Mouse (Mus musculus): Measurements from ENCODE around the gene Prss29. TPM values are rescaled to one million over a fixed set of nuclear protein-coding genes. Genes with fewer than 3 reads are reported as not detected.

The Prss29 gene
- polyA plus RNA-seq, 1 experiment from 2014 or later = not detected

DNA sequence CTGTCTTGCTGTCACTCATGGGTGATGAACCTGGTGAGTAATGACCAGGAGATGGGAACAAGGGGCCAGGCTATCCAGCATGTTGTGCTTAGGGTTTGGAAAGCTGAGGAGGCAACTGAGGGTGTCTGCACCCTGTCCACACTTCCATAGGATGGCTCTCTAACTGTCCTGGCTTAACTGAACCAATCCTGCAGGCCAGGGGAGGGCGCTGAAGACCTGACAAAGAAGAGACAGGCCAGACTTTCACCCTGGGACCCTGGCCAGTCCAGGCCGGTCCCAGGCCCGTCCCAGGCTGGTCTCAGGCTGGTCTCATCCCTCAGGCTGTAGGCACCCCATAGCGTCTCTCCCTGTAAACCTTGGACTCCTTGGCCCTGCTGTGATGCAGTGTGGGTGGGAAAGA lies 28.0 kb upstream of the Prss29 start:
- 22% methylated on average over 4 of the region's 4 CpGs for WGBS
- no peaks in the 10 kb centered on the region for H3K27me3 ChIP-seq
- no peak overlapping the region for H3K4me3 ChIP-seq
- no peak overlapping the region for H3K4me2 ChIP-seq
- no peaks in the 10 kb centered on the region for H3K4me1 ChIP-seq (replicated peaks)
- H3K27ac ChIP-seq = no peak overlapping the region
- no peak for ATAC-seq (replicated peaks; ENCODE audit: insufficient number of reproducible peaks, insufficient read depth, low FRiP score, low read depth)
- no peaks in the 10 kb centered on the region for H3K9me3 ChIP-seq (replicated peaks)
- no peaks in the 10 kb centered on the region for H3K36me3 ChIP-seq
- no peak overlapping the region for H3K9ac ChIP-seq

DNA sequence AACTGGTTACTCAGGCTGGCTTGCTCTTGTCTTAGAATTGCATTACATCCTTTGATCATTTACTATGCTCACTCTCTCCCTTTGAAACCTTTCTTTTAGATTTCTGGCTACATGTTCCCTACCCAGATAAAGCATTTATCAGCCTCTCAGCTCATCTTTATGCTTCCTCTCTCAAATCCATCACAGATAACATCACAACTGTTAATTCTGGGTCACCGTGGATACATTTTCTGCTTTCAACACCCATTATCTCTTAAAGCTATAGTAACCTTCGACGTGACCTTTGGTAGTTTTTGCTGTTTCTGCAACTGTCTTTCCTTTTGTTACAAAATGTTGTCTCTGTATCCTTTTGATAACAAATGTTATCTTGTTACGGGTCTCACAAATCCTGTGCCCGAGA lies 25.0 kb upstream of the Prss29 start:
- no peaks in the 10 kb centered on the region for H3K4me1 ChIP-seq (replicated peaks)
- H3K4me3 ChIP-seq = no peak overlapping the region
- no peaks in the 10 kb centered on the region for H3K36me3 ChIP-seq
- peaks cover 5% of the 10 kb centered on the region; the same call in 1 of the 2 replicates for H3K27me3 ChIP-seq
- H3K9ac ChIP-seq = no peak overlapping the region
- 41% methylated on average over 5 of the region's 5 CpGs for WGBS
- no peak overlapping the region for H3K4me2 ChIP-seq
- H3K27ac ChIP-seq = no peak overlapping the region
- ATAC-seq (replicated peaks; ENCODE audit: insufficient number of reproducible peaks, insufficient read depth, low FRiP score, low read depth) = no peak
- no peaks in the 10 kb centered on the region for H3K9me3 ChIP-seq (replicated peaks)

DNA sequence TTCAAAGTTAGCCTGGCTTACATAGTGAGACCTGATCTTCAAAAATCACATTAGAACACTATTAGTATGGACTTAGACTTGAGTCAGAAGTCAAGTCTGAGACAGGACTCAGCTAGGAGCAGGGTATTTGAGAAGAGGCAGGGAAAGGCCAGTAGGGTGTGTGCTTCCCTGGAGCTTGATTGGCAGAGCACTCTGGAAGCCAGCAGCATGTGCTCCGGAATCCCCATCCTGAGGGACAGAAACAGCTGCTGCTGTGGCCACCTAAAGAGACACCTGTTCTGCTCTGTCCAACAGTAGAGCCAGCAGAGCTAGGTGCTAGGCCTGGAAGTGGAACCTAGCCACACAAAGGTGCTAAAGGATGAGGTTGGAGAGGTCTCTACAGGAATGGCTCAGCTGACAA lies 24.3 kb upstream of the Prss29 start:
- Histone ChIP-seq H3K4me1 (replicated peaks) (no peaks in the 10 kb centered on the region), H3K27ac (no peak overlapping the region), H3K9ac (no peak overlapping the region), H3K4me3 (no peak overlapping the region), H3K36me3 (no peaks in the 10 kb centered on the region), H3K9me3 (replicated peaks) (no peaks in the 10 kb centered on the region), H3K27me3 (peaks cover 9% of the 10 kb centered on the region; the same call in 1 of the 2 replicates), H3K4me2 (no peak overlapping the region)
- 52% methylated on average over 1 of the region's 1 CpGs for WGBS
- ATAC-seq (replicated peaks; ENCODE audit: insufficient number of reproducible peaks, insufficient read depth, low FRiP score, low read depth) = no peak

DNA sequence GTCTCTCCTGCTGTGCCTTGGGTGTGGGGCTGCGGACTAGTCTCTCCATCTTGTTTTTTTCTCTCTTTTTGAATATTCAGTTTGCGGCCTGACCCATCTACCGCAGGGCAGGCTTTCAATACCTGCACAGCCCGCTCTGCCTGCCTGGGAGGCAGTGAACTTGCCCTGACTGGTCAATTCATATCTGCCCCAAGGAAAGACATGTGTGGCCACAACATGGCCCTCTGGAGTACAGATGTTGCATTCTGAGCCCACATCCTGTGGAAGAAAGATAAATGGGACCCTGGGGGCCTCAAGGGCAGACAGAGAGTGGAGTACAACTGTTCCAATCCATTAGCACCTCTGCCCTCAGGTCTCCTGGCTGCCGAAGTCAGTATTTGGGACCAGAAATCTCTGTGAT lies 20.4 kb upstream of the Prss29 start, which contains the start of gene Prss34:
Gene Prss34, plus strand, starts transcription at position 301 of the 400 bp plus-strand sequence.
- no peaks in the 10 kb centered on the region for H3K36me3 ChIP-seq
- no peak within 1 kb of the TSS for H3K27ac ChIP-seq
- no peak within 1 kb of the TSS for H3K4me3 ChIP-seq
- no peak within 1 kb of the TSS for H3K4me2 ChIP-seq
- ATAC-seq (replicated peaks; ENCODE audit: insufficient number of reproducible peaks, insufficient read depth, low FRiP score, low read depth) = no peak
- 72% methylated on average over 5 of the region's 5 CpGs for WGBS
- H3K4me1 ChIP-seq (replicated peaks) = no peaks in the 10 kb centered on the region
- peaks cover 23% of the 10 kb centered on the region; the same call in 1 of the 2 replicates for H3K27me3 ChIP-seq
- H3K9me3 ChIP-seq (replicated peaks) = no peaks in the 10 kb centered on the region
- H3K9ac ChIP-seq = no peak within 1 kb of the TSS

DNA sequence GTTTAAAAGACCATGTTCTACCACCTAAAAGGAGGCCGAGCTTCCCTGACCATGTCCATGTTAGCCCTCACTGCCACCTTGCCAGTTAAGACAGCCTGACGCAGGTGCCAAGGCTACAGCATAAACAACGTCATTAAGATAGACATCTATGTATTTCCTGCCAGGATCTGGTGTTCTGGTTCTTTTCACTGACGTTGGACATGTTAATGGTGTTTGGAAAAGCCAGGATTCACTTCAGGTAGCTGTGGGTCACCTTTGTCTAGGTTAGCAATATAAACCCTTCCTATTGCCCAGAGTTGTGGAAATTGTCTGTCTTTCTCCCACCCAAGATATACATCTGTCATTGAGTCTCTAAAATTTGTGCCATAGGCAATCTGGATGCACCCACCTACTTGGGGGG lies 10.1 kb upstream of the Prss29 start, which contains the start of gene Prss28:
Gene Prss28, plus strand, starts transcription at position 301 of the 400 bp plus-strand sequence.
- Histone ChIP-seq H3K27me3 (peaks cover 17% of the 10 kb centered on the region), H3K9me3 (replicated peaks) (no peaks in the 10 kb centered on the region)
- WGBS = 42% methylated on average over 4 of the region's 4 CpGs

DNA sequence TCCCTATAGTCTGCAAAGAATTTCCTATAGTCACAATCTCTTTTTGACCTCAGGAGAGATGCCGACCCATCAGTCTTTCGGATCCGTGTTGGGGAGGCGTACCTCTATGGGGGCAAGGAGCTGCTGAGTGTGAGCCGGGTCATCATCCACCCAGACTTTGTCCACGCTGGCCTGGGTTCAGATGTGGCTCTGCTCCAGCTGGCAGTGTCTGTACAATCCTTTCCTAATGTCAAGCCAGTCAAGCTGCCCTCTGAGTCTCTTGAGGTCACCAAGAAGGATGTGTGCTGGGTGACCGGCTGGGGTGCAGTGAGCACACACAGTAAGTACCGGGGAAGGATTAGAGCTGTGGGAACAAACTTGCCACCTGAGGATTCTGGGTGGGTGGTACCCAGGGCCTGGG lies 2.4 kb downstream of the Prss29 start:
- ATAC-seq (replicated peaks; ENCODE audit: insufficient number of reproducible peaks, insufficient read depth, low FRiP score, low read depth) = no peak
- no peak overlapping the region for H3K9ac ChIP-seq
- H3K4me2 ChIP-seq = no peak overlapping the region
- no peaks in the 10 kb centered on the region for H3K36me3 ChIP-seq
- 79% methylated on average over 8 of the region's 8 CpGs for WGBS
- H3K27ac ChIP-seq = no peak overlapping the region
- no peaks in the 10 kb centered on the region for H3K9me3 ChIP-seq (replicated peaks)
- H3K4me3 ChIP-seq = no peak overlapping the region
- no peaks in the 10 kb centered on the region for H3K4me1 ChIP-seq (replicated peaks)
- H3K27me3 ChIP-seq = peaks cover 17% of the 10 kb centered on the region

More for the DNA sequence above, 10.1 kb upstream of the Prss29 start, which contains the start of gene Prss28:
- Histone ChIP-seq H3K4me3 (no peak within 1 kb of the TSS), H3K4me1 (replicated peaks) (no peaks in the 10 kb centered on the region), H3K27ac (no peak within 1 kb of the TSS), H3K36me3 (no peaks in the 10 kb centered on the region), H3K4me2 (no peak within 1 kb of the TSS), H3K9ac (no peak within 1 kb of the TSS)
- no peak for ATAC-seq (replicated peaks; ENCODE audit: insufficient number of reproducible peaks, insufficient read depth, low FRiP score, low read depth)

DNA sequence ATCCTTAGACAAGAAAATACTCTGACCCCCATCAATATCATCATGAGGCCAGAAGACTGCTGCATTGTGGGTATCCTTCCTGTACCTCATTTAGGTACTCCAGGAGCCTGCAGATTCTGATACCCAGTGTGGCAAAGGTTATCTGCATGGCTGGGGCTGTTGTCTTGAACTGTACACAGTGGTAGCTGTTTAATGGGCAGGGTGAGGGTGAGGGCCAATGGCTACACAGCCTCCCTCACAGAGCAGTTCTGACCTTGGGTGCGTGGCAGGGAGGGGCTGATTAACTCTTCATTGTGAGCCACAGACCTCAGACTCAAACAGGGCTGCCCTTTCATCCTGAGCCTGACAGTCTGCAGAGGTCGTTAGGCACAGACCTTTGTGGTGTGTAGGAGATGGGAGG lies 4.5 kb downstream of the Prss29 start:
- H3K36me3 ChIP-seq = no peaks in the 10 kb centered on the region
- no peak overlapping the region for H3K4me2 ChIP-seq
- 18% methylated on average over 2 of the region's 2 CpGs for WGBS
- H3K9me3 ChIP-seq (replicated peaks) = no peaks in the 10 kb centered on the region
- no peak overlapping the region for H3K9ac ChIP-seq
- no peak for ATAC-seq (replicated peaks; ENCODE audit: insufficient number of reproducible peaks, insufficient read depth, low FRiP score, low read depth)
- H3K27ac ChIP-seq = no peak overlapping the region
- H3K4me3 ChIP-seq = no peak overlapping the region
- peaks cover 16% of the 10 kb centered on the region for H3K27me3 ChIP-seq
- no peaks in the 10 kb centered on the region for H3K4me1 ChIP-seq (replicated peaks)

DNA sequence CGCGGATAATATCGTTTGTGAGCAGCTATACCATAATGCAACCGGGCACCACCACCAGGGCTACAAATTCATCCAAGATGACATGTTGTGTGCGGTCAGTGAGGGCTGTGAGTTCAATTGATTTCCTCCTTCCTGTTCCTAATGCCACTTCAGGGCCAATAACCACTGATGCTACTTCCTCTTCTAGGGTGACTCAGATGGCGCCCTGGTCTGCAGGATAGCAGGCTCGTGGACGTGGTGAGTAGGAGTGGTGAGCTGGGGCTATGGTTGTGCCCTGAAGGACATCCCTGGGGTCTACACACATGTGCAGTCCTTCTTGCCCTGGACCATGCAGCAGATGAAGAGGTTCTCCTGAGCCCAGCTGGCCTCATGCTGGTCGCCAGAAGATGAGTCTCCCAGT lies 13.9 kb downstream of the Prss29 start:
- Histone ChIP-seq H3K4me2 (no peak overlapping the region), H3K27me3 (peaks cover 52% of the 10 kb centered on the region), H3K27ac (no peak overlapping the region), H3K4me3 (no peak overlapping the region), H3K9ac (no peak overlapping the region), H3K4me1 (replicated peaks) (no peaks in the 10 kb centered on the region), H3K9me3 (replicated peaks) (no peaks in the 10 kb centered on the region), H3K36me3 (no peaks in the 10 kb centered on the region)
- 65% methylated on average over 9 of the region's 9 CpGs for WGBS
- ATAC-seq (replicated peaks; ENCODE audit: insufficient number of reproducible peaks, insufficient read depth, low FRiP score, low read depth) = no peak

DNA sequence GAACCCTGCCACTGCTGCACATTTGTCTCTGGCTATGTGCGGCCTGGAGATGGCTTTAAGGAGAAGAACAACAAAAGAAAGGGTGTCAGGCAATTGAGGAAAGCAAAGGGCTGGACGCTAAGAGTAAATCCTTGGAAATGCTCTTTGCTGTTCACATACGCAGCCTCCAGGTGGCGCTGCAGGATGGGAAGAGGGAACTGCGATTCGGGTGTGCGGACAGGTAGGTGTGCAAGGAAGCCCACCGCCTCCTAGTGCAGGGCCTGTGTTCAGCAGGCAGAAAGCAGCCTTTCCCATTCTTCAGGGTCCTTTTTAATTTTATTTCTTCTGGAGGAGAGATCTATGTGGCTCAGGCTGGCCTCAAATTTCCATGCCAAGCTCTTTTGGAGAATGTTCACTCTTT lies 15.5 kb downstream of the Prss29 start:
- 2% methylated on average over 8 of the region's 8 CpGs for WGBS
- Histone ChIP-seq H3K36me3 (no peaks in the 10 kb centered on the region), H3K27ac (no peak overlapping the region), H3K9ac (no peak overlapping the region), H3K4me1 (replicated peaks) (no peaks in the 10 kb centered on the region), H3K9me3 (replicated peaks) (no peaks in the 10 kb centered on the region), H3K4me3 (no peak overlapping the region), H3K4me2 (no peak overlapping the region), H3K27me3 (peaks cover 49% of the 10 kb centered on the region)
- no peak for ATAC-seq (replicated peaks; ENCODE audit: insufficient number of reproducible peaks, insufficient read depth, low FRiP score, low read depth)

DNA sequence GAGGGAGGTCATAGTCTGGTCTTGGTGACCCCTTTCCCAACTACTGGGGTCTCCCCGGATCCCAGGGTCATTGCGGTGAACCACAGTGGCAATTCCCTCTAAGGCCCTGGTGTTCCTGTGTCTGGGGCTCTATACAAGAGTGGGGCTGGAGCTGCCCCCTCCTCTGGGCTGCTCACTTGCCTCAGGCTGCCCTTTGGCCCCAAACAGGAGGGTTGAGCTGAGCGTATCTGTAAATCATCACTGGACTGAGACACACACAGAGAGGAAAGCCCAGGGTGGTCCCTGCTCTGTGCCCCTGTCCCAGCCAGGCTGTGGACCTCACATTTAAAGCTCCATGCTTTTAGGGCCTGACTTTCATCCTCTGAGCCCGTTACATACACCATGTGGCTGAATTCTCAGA lies 19.8 kb downstream of the Prss29 start:
- no peak overlapping the region for H3K9ac ChIP-seq
- H3K27me3 ChIP-seq = peaks cover 16% of the 10 kb centered on the region
- ATAC-seq (replicated peaks; ENCODE audit: insufficient number of reproducible peaks, insufficient read depth, low FRiP score, low read depth) = no peak
- WGBS = 82% methylated on average over 4 of the region's 4 CpGs
- no peaks in the 10 kb centered on the region for H3K4me1 ChIP-seq (replicated peaks)
- no peak overlapping the region for H3K27ac ChIP-seq
- H3K9me3 ChIP-seq (replicated peaks) = no peaks in the 10 kb centered on the region
- H3K4me2 ChIP-seq = no peak overlapping the region
- no peaks in the 10 kb centered on the region for H3K36me3 ChIP-seq
- no peak overlapping the region for H3K4me3 ChIP-seq

DNA sequence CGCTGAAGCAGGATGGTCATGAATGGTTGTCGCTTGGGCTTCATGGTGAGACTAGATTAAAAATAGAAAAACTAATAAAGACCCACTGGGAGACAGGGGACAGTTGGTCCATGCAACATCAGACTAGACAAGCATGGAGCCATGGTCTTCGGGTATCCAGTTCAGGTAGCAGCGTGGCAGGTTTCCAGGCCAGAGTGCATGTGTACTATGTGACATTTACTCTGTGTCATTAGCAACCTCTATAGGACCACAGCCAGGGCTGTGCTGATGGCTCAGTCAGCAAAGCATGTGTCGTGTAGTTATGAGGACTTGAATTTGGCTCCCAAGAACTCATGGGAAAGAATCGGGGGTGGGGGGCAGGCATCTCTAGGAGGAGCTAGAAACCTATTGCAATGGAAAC lies 21.5 kb downstream of the Prss29 start:
- no peak for ATAC-seq (replicated peaks; ENCODE audit: insufficient number of reproducible peaks, insufficient read depth, low FRiP score, low read depth)
- Histone ChIP-seq H3K9ac (no peak overlapping the region), H3K4me3 (no peak overlapping the region), H3K4me2 (no peak overlapping the region), H3K27me3 (no peaks in the 10 kb centered on the region; the same call in 1 of the 2 replicates), H3K27ac (no peak overlapping the region), H3K4me1 (replicated peaks) (no peaks in the 10 kb centered on the region), H3K9me3 (replicated peaks) (no peaks in the 10 kb centered on the region), H3K36me3 (no peaks in the 10 kb centered on the region)
- WGBS = 82% methylated on average over 6 of the region's 6 CpGs

DNA sequence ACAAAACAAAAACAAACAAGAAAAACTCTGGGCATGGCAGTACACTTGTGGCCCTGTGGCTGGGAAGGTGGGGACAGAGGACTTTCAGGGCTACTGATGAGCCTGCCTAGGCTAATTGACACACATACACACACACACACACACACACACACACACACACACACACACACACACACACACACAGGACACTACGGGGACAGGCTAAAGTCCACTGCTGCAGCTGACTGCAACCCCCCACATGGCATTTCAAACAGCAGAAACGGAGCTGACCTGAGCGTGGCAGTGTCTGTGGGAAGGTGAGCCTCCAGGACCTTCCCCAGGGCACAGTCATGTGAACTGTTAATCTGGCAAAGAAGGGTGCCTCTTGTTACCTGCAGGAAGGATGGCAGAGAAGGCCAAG lies 23.0 kb downstream of the Prss29 start:
- Histone ChIP-seq H3K4me2 (no peak overlapping the region), H3K27ac (no peak overlapping the region), H3K9me3 (replicated peaks) (no peaks in the 10 kb centered on the region), H3K4me1 (replicated peaks) (no peaks in the 10 kb centered on the region), H3K9ac (no peak overlapping the region), H3K4me3 (no peak overlapping the region), H3K27me3 (no peaks in the 10 kb centered on the region), H3K36me3 (no peaks in the 10 kb centered on the region)
- WGBS = 53% methylated on average over 3 of the region's 3 CpGs
- ATAC-seq (replicated peaks; ENCODE audit: insufficient number of reproducible peaks, insufficient read depth, low FRiP score, low read depth) = no peak

All from heart, embryonic 15.5 days (tissue).